Comparison of ENCODE assay signal across 8 mouse cellular contexts in the genomic region with DNA sequence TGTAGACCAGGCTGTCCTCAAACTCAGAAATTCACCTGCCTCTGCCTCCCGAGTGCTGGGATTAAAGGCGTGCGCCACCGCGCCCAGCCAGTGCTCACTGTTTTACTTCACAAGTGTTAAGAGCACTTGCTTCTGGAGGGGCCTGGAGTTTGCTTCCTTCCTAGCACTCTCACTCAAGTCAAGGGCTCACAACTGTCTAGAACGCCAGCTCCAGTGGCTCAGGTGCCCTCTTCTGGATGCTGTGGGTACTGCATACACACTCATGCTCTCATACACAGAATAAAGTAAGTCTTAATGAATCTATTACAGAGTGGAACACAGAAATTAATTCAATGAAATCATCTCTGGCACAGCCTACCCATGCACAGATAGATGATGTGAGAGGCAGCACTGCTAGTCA. TPM values are rescaled to one million over a fixed set of nuclear protein-coding genes. Genes with fewer than 3 reads are reported as not detected.
A peak's percentile ranks its signal among the peaks of the same experiment; 100 is the strongest.
DNase-seq lines count a peak whose midpoint lies in the region; TF ChIP-seq lines count a peak whose summit lies in the region.

No protein-coding gene starts in this region.

- no peaks in the 10 kb centered on the region for H3K27me3 ChIP-seq in C2C12 (ENCODE audit: control insufficient read depth, insufficient read depth, insufficient read length)
- no peaks in the 10 kb centered on the region for H3K27me3 ChIP-seq in thymus, adult 2 months (ENCODE audit: control insufficient read depth, insufficient read depth, low read length)

- intact Hi-C loops in heart, postnatal 14 days (cut with DNase I): loop anchor here (10.0 kb wide), 1 partner anchor 581 kb away; a partner anchor contains a TSS

- DNase-seq in fibroblast of lung, adult 2 months (ENCODE audit: low read depth): peak; percentile 37
- peak; percentile 70 to 83 for DNase-seq in heart, postnatal 14 days
- peak; percentile 10 for DNase-seq in large intestine, adult 2 months (ENCODE audit: low read depth, low spot score)
- peak; percentile 63 to 68 for DNase-seq in lung, adult 18-20 months
- DNase-seq in thymus, adult 2 months: peak; percentile 73

- H3K79me2 ChIP-seq in C2C12 (ENCODE audit: control insufficient read depth, insufficient read depth): no peaks in the 10 kb centered on the region

- no peak for TF ChIP-seq POLR2A in bone marrow, adult 2 months (IDR thresholded peaks at IDR 0.05; ENCODE audit: borderline replicate concordance, control insufficient read depth, low read depth, low read length)
- TF ChIP-seq POLR2A in olfactory bulb, adult 2 months (IDR thresholded peaks at IDR 0.05; ENCODE audit: insufficient read depth, low read depth, low read length): no peak
- TF ChIP-seq POLR2A in thymus, adult 2 months (IDR thresholded peaks at IDR 0.05; ENCODE audit: control insufficient read depth, extremely low read depth, insufficient read depth, low read length, poor library complexity): no peak

- no peak overlapping the region for H3K27ac ChIP-seq in bone marrow, adult 2 months (ENCODE audit: control insufficient read depth, insufficient read depth, low read depth, low read length, poor library complexity)
- H3K27ac ChIP-seq in olfactory bulb, adult 2 months (ENCODE audit: insufficient read depth, low read depth, low read length): no peak overlapping the region
- no peak overlapping the region for H3K27ac ChIP-seq in thymus, adult 2 months (ENCODE audit: control insufficient read depth, insufficient read depth, low read length)

- H3K4me3 ChIP-seq in C2C12 (ENCODE audit: insufficient read depth, poor library complexity, severe bottlenecking): no peak overlapping the region
- H3K4me3 ChIP-seq in bone marrow, adult 2 months (replicated peaks; ENCODE audit: control insufficient read depth, low read depth, low read length): no peak overlapping the region
- H3K4me3 ChIP-seq in olfactory bulb, adult 2 months (ENCODE audit: insufficient read depth, low read depth, low read length): no peak overlapping the region
- no peak overlapping the region for H3K4me3 ChIP-seq in thymus, adult 2 months (ENCODE audit: control insufficient read depth, insufficient read depth, low read length)

- TF ChIP-seq CTCF in C2C12 (IDR thresholded peaks at IDR 0.05; ENCODE audit: control insufficient read depth, insufficient read depth, insufficient read length): peak; percentile 75
- TF ChIP-seq CTCF in bone marrow, adult 2 months (IDR thresholded peaks at IDR 0.05; ENCODE audit: control insufficient read depth, insufficient read depth, low read length): peak; percentile 84
- TF ChIP-seq CTCF in olfactory bulb, adult 2 months (IDR thresholded peaks at IDR 0.05; ENCODE audit: insufficient read depth, low read depth, low read length): 0 out of 2 replicates have a peak, but pooled peaks have one; percentile 15
- TF ChIP-seq CTCF in thymus, adult 2 months (IDR thresholded peaks at IDR 0.05; ENCODE audit: borderline replicate concordance, control insufficient read depth, extremely low read depth, insufficient read depth, low read length, poor library complexity): 0 out of 2 replicates have a peak, but pooled peaks have one; percentile 10

- peaks cover 7% of the 10 kb centered on the region for H3K36me3 ChIP-seq in C2C12 (ENCODE audit: control insufficient read depth, insufficient read depth)
- no peaks in the 10 kb centered on the region for H3K36me3 ChIP-seq in thymus, adult 2 months (ENCODE audit: control insufficient read depth, insufficient read depth, low read length)

- 66% methylated on average over 6 of the region's 6 CpGs for WGBS in bone marrow, adult 2 months
- WGBS in large intestine, adult 2 months: 59% methylated on average over 6 of the region's 6 CpGs
- WGBS in olfactory bulb, adult 2 months: 59% methylated on average over 6 of the region's 6 CpGs
- 72% methylated on average over 6 of the region's 6 CpGs for WGBS in thymus, adult 2 months

- H3K79me3 ChIP-seq in C2C12 (ENCODE audit: low read depth): no peaks in the 10 kb centered on the region

- no peaks in the 10 kb centered on the region for H3K4me1 ChIP-seq in bone marrow, adult 2 months (ENCODE audit: control insufficient read depth, insufficient read depth, low read length)
- H3K4me1 ChIP-seq in olfactory bulb, adult 2 months (ENCODE audit: control insufficient read depth, insufficient read depth, low read length): no peaks in the 10 kb centered on the region
- H3K4me1 ChIP-seq in thymus, adult 2 months (replicated peaks; ENCODE audit: control insufficient read depth, insufficient read depth, low read length): no peaks in the 10 kb centered on the region

- no peak overlapping the region for H3ac ChIP-seq in C2C12 (ENCODE audit: control insufficient read depth, insufficient read length, low read depth)

TF ChIP-seq in C2C12, 6 proteins besides CTCF, POLR2A, EP300 and RAD21:
- TF ChIP-seq MYOD1 (IDR thresholded peaks at IDR 0.05; ENCODE audit: control insufficient read depth, insufficient read length, low read depth) (no peak), FOSL1 (IDR thresholded peaks at IDR 0.05; ENCODE audit: insufficient read depth, low read length, poor library complexity, severe bottlenecking) (no peak), MYOG (IDR thresholded peaks at IDR 0.05; ENCODE audit: control insufficient read depth, extremely low read depth, insufficient read length) (no peak), USF1 (IDR thresholded peaks at IDR 0.05; ENCODE audit: low read depth) (no peak), MAX (IDR thresholded peaks at IDR 0.05) (no peak), CEBPB (IDR thresholded peaks at IDR 0.05; ENCODE audit: low read depth) (no peak)

RNA-seq across cellular contexts. Expression of a gene that starts 44.8 kb away (rescaled TPM):
- polyA plus RNA-seq in C2C12 (2012; fragmentation: generic; extraction: Trizol): 1.9 TPM
- polyA plus RNA-seq in bone marrow, adult 2 months (2011; ENCODE audit: insufficient read depth, insufficient read length, low replicate concordance, missing spikeins): not detected in 2 replicates
- not detected for total RNA-seq in heart, postnatal 14 days (2021)
- polyA plus RNA-seq in large intestine, adult 2 months (2012; rRNA removed): not detected in 2 replicates
- polyA plus RNA-seq in olfactory bulb, adult 2 months (2012; ENCODE audit: insufficient read depth, insufficient read length, low replicate concordance, missing spikeins): not detected in 2 replicates
- 0.33 TPM in 1 of 2 replicates, not detected in the other for polyA plus RNA-seq in thymus, adult 2 months (2012; rRNA removed)

Comparison
In these comparisons a context has a peak if more than half of its experiments do, and no peak if none do; other contexts are left out.
1. CTCF ChIP-seq: peak in every context shown above with its lines; median percentile 84 in bone marrow, adult 2 months; 75 in C2C12; 15 in olfactory bulb, adult 2 months; 10 in thymus, adult 2 months.
2. DNase-seq: peak in every context shown above with its lines; median percentile 76 in heart, postnatal 14 days; 73 in thymus, adult 2 months; 66 in lung, adult 18-20 months; 37 in fibroblast of lung, adult 2 months; 10 in large intestine, adult 2 months.